Mouse (Mus musculus) MEL (cell line): ENCODE data around the gene Klb. TPM values are rescaled to one million over a fixed set of nuclear protein-coding genes. Genes with fewer than 3 reads are reported as not detected.

Experiments
- DNase-seq: peaks from one replicate; pipeline ENCODE4 v3.0.0; 2011; ENCODE audit warnings: low read depth, low spot score
- H3K27ac ChIP-seq: 2 replicates; pipeline ENCODE4 v1.5.1; 2012; ENCODE audit warnings: low read depth, mild to moderate bottlenecking, control low read depth, low read length, moderate library complexity; ENCODE audit not compliant: control insufficient read depth
- H3K27me3 ChIP-seq, 2 experiments: fragments of 150-350 bp in 1 of 2; sonication (generic) in 1 of 2; 2 replicates each; pipeline ENCODE4 v1.6.1; 2012; ENCODE audit warnings: low read length in 2 of 2, mild to moderate bottlenecking in 2 of 2, improper control_type of control experiment in 1 of 2, moderate library complexity in 1 of 2; ENCODE audit not compliant: insufficient read depth in 2 of 2, control insufficient read depth in 1 of 2
- H3K36me3 ChIP-seq, 2 experiments: 2 replicates each; pipeline ENCODE4 v1.6.1; 2012 to 2014; ENCODE audit warnings: low read length in 2 of 2, improper control_type of control experiment in 1 of 2, inconsistent platforms in 1 of 2, mild to moderate bottlenecking in 1 of 2; ENCODE audit not compliant: insufficient read depth in 2 of 2, control insufficient read depth in 1 of 2
- H3K4me1 ChIP-seq, 2 experiments: fragments of 150-350 bp in 1 of 2; sonication (generic) in 1 of 2; 2 replicates each; pipeline ENCODE4 v1.6.1; 2012; ENCODE audit warnings: low read length in 2 of 2, improper control_type of control experiment in 1 of 2, mild to moderate bottlenecking in 1 of 2; ENCODE audit not compliant: insufficient read depth in 2 of 2, control insufficient read depth in 1 of 2
- H3K4me3 ChIP-seq, 2 experiments: fragments of 150-350 bp in 1 of 2; sonication (generic) in 1 of 2; 2 replicates each; pipeline ENCODE4 v1.5.1; 2012; ENCODE audit warnings: low read depth in 2 of 2, low read length in 2 of 2, mild to moderate bottlenecking in 2 of 2, moderate library complexity in 2 of 2, control low read depth in 1 of 2, improper control_type of control experiment in 1 of 2; ENCODE audit not compliant: control insufficient read depth in 1 of 2, insufficient read depth in 1 of 2
- H3K79me2 ChIP-seq: 2 replicates; pipeline ENCODE4 v1.6.1; 2012; ENCODE audit warnings: mild to moderate bottlenecking, low read length, moderate library complexity; ENCODE audit not compliant: control insufficient read depth, poor library complexity, insufficient read depth
- H3K9ac ChIP-seq: 2 replicates; pipeline ENCODE4 v1.6.1; 2012; ENCODE audit warnings: low read depth, mild to moderate bottlenecking, control low read depth, low read length, moderate library complexity; ENCODE audit not compliant: control insufficient read depth, poor library complexity, severe bottlenecking
- H3K9me3 ChIP-seq: fragments of 150-350 bp; sonication (generic); replicated peaks from 2 replicates; pipeline ENCODE4 v1.6.1; 2012; ENCODE audit warnings: mild to moderate bottlenecking, low read length, improper control_type of control experiment, moderate library complexity; ENCODE audit not compliant: insufficient read depth
- CHD1 ChIP-seq: IDR thresholded peaks from 2 replicates; pipeline ENCODE4 v1.6.1; 2012; ENCODE audit warnings: low read depth, mild to moderate bottlenecking, inconsistent platforms, low read length, improper control_type of control experiment
- CHD2 ChIP-seq: IDR thresholded peaks from 2 replicates; pipeline ENCODE4 v1.6.1; 2011; ENCODE audit warnings: low read length, improper control_type of control experiment
- CTCF ChIP-seq, 3 experiments: IDR thresholded peaks in 2 of 3; conservative IDR thresholded peaks in 1 of 3; 2 replicates each; pipeline ENCODE4 v1.5.1; 2011 to 2012; ENCODE audit warnings: low read length in 3 of 3, low read depth in 2 of 3, mild to moderate bottlenecking in 2 of 3, improper control_type of control experiment in 1 of 3, inconsistent platforms in 1 of 3, mixed read lengths in 1 of 3, moderate library complexity in 1 of 3; ENCODE audit not compliant: control insufficient read depth in 1 of 3, insufficient read depth in 1 of 3, poor library complexity in 1 of 3, severe bottlenecking in 1 of 3
- E2F4 ChIP-seq: IDR thresholded peaks from 2 replicates; pipeline ENCODE4 v1.6.1; 2011; ENCODE audit warnings: low read depth, low read length, improper control_type of control experiment, borderline replicate concordance
- ETS1 ChIP-seq: IDR thresholded peaks from 2 replicates; pipeline ENCODE4 v1.6.1; 2012; ENCODE audit warnings: low read depth, mild to moderate bottlenecking, inconsistent platforms, low read length, improper control_type of control experiment, moderate library complexity
- GABPA ChIP-seq: IDR thresholded peaks from 2 replicates; pipeline ENCODE4 v1.6.1; 2012; ENCODE audit warnings: low read depth, mild to moderate bottlenecking, inconsistent platforms, low read length, improper control_type of control experiment, moderate library complexity
- GATA1 ChIP-seq: IDR thresholded peaks from 2 replicates; pipeline ENCODE4 v1.6.1; 2011; ENCODE audit warnings: low read depth, low read length, improper control_type of control experiment
- HCFC1 ChIP-seq: IDR thresholded peaks from 2 replicates; pipeline ENCODE4 v1.6.1; 2012; ENCODE audit warnings: low read depth, mild to moderate bottlenecking, inconsistent platforms, low read length, improper control_type of control experiment, moderate library complexity
- JUND ChIP-seq: IDR thresholded peaks from 2 replicates; pipeline ENCODE4 v1.6.1; 2011; ENCODE audit warnings: low read depth, mild to moderate bottlenecking, improper control_type of control experiment, low read length
- KAT2A ChIP-seq: conservative IDR thresholded peaks from 2 replicates; pipeline ENCODE4 v1.6.1; 2012; ENCODE audit warnings: low read depth, low read length, improper control_type of control experiment, inconsistent platforms
- MAFK ChIP-seq: IDR thresholded peaks from 2 replicates; pipeline ENCODE4 v1.6.1; 2011; ENCODE audit warnings: low read depth, mild to moderate bottlenecking, low read length, improper control_type of control experiment, borderline replicate concordance
- MAX ChIP-seq: IDR thresholded peaks from 2 replicates; pipeline ENCODE4 v1.6.1; 2011; ENCODE audit warnings: low read length, improper control_type of control experiment
- MAZ ChIP-seq: IDR thresholded peaks from 2 replicates; pipeline ENCODE4 v1.6.1; 2012; ENCODE audit warnings: low read depth, mild to moderate bottlenecking, inconsistent platforms, low read length, improper control_type of control experiment
- MEF2A ChIP-seq: IDR thresholded peaks from 2 replicates; pipeline ENCODE4 v1.6.1; 2014; ENCODE audit warnings: low read depth, mild to moderate bottlenecking, inconsistent platforms, low read length, improper control_type of control experiment; ENCODE audit not compliant: poor library complexity, insufficient replicate concordance, severe bottlenecking; ENCODE audit errors: extremely low read depth
- MXI1 ChIP-seq: IDR thresholded peaks from 2 replicates; pipeline ENCODE4 v1.6.1; 2011; ENCODE audit warnings: mild to moderate bottlenecking, low read depth, low read length, improper control_type of control experiment
- MYC ChIP-seq: IDR thresholded peaks from 2 replicates; pipeline ENCODE4 v1.6.1; 2011; ENCODE audit warnings: low read depth, mild to moderate bottlenecking, low read length, improper control_type of control experiment, moderate library complexity
- NELFE ChIP-seq: IDR thresholded peaks from 2 replicates; pipeline ENCODE4 v1.6.1; 2011; ENCODE audit warnings: low read depth, low read length, improper control_type of control experiment
- NRF1 ChIP-seq: IDR thresholded peaks from 2 replicates; pipeline ENCODE4 v1.6.1; 2014; ENCODE audit warnings: low read depth, mild to moderate bottlenecking, inconsistent platforms, low read length, improper control_type of control experiment, moderate library complexity; ENCODE audit not compliant: poor library complexity, insufficient read depth, severe bottlenecking
- POLR2AphosphoS2 ChIP-seq: IDR thresholded peaks from 2 replicates; pipeline ENCODE4 v1.6.1; 2011; ENCODE audit warnings: low read length, improper control_type of control experiment
- POLR2AphosphoS5 ChIP-seq: IDR thresholded peaks from 2 replicates; pipeline ENCODE4 v1.6.1; 2012; ENCODE audit warnings: low read depth, borderline replicate concordance, mild to moderate bottlenecking, inconsistent platforms, low read length, moderate library complexity, mixed read lengths
- RAD21 ChIP-seq: IDR thresholded peaks from 2 replicates; pipeline ENCODE4 v1.6.1; 2011; ENCODE audit warnings: mild to moderate bottlenecking, low read depth, low read length, improper control_type of control experiment
- RCOR1 ChIP-seq: IDR thresholded peaks from 2 replicates; pipeline ENCODE4 v1.6.1; 2012; ENCODE audit warnings: low read depth, mild to moderate bottlenecking, inconsistent platforms, low read length, improper control_type of control experiment
- SIN3A ChIP-seq: IDR thresholded peaks from 2 replicates; pipeline ENCODE4 v1.6.1; 2012; ENCODE audit warnings: low read length, improper control_type of control experiment, inconsistent platforms
- SMC3 ChIP-seq: IDR thresholded peaks from 2 replicates; pipeline ENCODE4 v1.6.1; 2011; ENCODE audit warnings: low read depth, low read length, improper control_type of control experiment
- TAL1 ChIP-seq: IDR thresholded peaks from 2 replicates; pipeline ENCODE4 v1.6.1; 2012; ENCODE audit warnings: mild to moderate bottlenecking, inconsistent platforms, low read length, moderate library complexity, mixed read lengths
- TBP ChIP-seq: IDR thresholded peaks from 2 replicates; pipeline ENCODE4 v1.8.0; 2011; ENCODE audit warnings: low read depth, low read length, improper control_type of control experiment
- UBTF ChIP-seq: IDR thresholded peaks from 2 replicates; pipeline ENCODE4 v1.6.1; 2012; ENCODE audit warnings: low read depth, mild to moderate bottlenecking, inconsistent platforms, low read length, improper control_type of control experiment, moderate library complexity, borderline replicate concordance; ENCODE audit not compliant: insufficient read depth
- USF1 ChIP-seq: IDR thresholded peaks from 2 replicates; pipeline ENCODE4 v1.6.1; 2014; ENCODE audit warnings: low read depth, mild to moderate bottlenecking, inconsistent platforms, low read length, improper control_type of control experiment, moderate library complexity
- USF2 ChIP-seq, 2 experiments: IDR thresholded peaks; 2 replicates each; pipeline ENCODE4 v1.6.1; 2011 to 2012; ENCODE audit warnings: improper control_type of control experiment in 2 of 2, low read length in 2 of 2, borderline replicate concordance in 1 of 2, inconsistent platforms in 1 of 2, low read depth in 1 of 2, mild to moderate bottlenecking in 1 of 2; ENCODE audit not compliant: insufficient read depth in 1 of 2
- ZKSCAN1 ChIP-seq: IDR thresholded peaks from 2 replicates; pipeline ENCODE4 v1.6.1; 2012; ENCODE audit warnings: low read depth, mild to moderate bottlenecking, inconsistent platforms, low read length, improper control_type of control experiment, moderate library complexity
- ZMIZ1 ChIP-seq: IDR thresholded peaks from 2 replicates; pipeline ENCODE4 v1.6.1; 2012; ENCODE audit warnings: low read depth, mild to moderate bottlenecking, inconsistent platforms, low read length, improper control_type of control experiment, moderate library complexity
- ZNF384 ChIP-seq: IDR thresholded peaks from 2 replicates; pipeline ENCODE4 v1.6.1; 2012; ENCODE audit warnings: low read depth, mild to moderate bottlenecking, inconsistent platforms, low read length, improper control_type of control experiment
- polyA plus RNA-seq, 2 experiments: library from polyadenylated mRNA; stranded (reverse) in 1 of 2; unstranded in 1 of 2; fragments of >175 nt in 1 of 2; fragments of >200 nt in 1 of 2; gene quantifications; 2 replicates each; pipeline versions ENCODE4 v1.2.1 to v1.2.4; 2012; ENCODE audit warnings: low replicate concordance in 2 of 2, low read depth in 1 of 2; ENCODE audit not compliant: insufficient read length in 2 of 2, insufficient read depth in 1 of 2, missing spikeins in 1 of 2
- total RNA-seq: library from RNA; depleted of rRNA; stranded (reverse); fragments of 300-350 nt; gene quantifications from 2 replicates; pipeline ENCODE4 v1.2.3, GENCODE M21; 2012

The Klb gene
- total and polyA plus RNA-seq, 3 experiments: 0.04 TPM; not detected in 2

DNA sequence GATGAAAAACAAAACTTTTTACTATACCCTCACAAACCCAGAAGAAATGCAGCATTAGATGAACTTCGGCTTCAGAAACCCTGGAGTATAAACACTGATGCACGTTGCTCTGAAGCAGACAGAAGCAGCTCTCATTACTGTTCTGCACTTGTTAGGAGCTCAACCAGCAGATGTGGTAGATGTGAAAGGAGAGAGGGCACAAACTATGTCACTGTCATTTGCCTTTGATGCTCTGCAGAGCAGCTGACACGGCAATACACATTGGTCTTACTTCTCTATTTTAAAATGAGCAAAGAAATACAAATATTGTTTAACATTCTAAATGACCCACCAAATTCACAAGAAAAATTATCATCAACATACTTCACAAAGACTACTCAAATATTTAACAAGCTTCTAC, 18.1 kb upstream of the Klb start:
- Histone ChIP-seq H3K27ac (no peak overlapping the region), H3K4me1 (peaks cover 9 to 17% of the 10 kb centered on the region in 2 experiments; a peak in 3 of 4 replicates), H3K9me3 (no peaks in the 10 kb centered on the region), H3K9ac (no peak overlapping the region), H3K36me3 (peaks cover 0 to 20% of the 10 kb centered on the region in 2 experiments; a peak in 3 of 4 replicates), H3K27me3 (no peaks in the 10 kb centered on the region), H3K79me2 (peaks cover 47% of the 10 kb centered on the region), H3K4me3 (no peak overlapping the region)
- no peak for DNase-seq
- TF ChIP-seq RAD21 (no peak), USF1 (no peak), ETS1 (no peak), JUND (no peak)

DNA sequence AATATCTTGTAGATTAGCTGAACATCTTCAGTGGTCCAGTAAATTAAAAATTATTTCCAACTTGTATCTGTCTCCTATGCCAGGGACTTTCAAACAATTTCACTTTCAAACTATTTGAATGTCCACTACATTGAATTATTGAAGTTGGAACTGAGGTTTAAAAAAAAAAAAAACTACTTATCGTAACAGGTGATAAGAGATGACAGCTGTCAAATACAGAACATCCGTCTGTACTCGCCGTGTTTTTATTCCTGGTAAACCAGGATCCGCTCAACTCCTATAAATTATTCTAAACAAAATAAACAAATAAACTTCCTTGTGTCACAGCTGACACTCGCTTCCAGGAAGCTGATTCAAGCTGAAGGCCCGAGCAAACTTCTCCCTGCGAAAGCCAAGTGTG, 13.3 kb upstream of the Klb start:
- peaks cover 27% of the 10 kb centered on the region for H3K79me2 ChIP-seq
- peak overlapping the region; percentile 61 to 80 for H3K4me3 ChIP-seq
- peak overlapping the region; percentile 83 for H3K27ac ChIP-seq
- H3K27me3 ChIP-seq: no peaks in the 10 kb centered on the region
- peaks cover 0 to 12% of the 10 kb centered on the region in 2 experiments; a peak in 2 of 4 replicates for H3K4me1 ChIP-seq
- H3K9me3 ChIP-seq: no peaks in the 10 kb centered on the region
- DNase-seq: no peak
- peak overlapping the region; percentile 94 for H3K9ac ChIP-seq
- peaks cover 0 to 16% of the 10 kb centered on the region in 2 experiments; a peak in 3 of 4 replicates for H3K36me3 ChIP-seq
- TF ChIP-seq MXI1 (peak; percentile 82), ZKSCAN1 (no peak), POLR2AphosphoS2 (no peak), CHD1 (no peak), SIN3A (peak; percentile 97), MAZ (no peak), HCFC1 (no peak), E2F4 (no peak), KAT2A (no peak), NELFE (no peak), USF1 (no peak), RCOR1 (no peak), CTCF (IDR thresholded peaks at IDR 0.05 in 2 of 3, conservative IDR thresholded peaks at IDR 0.05 in 1 of 3; ENCODE audit: control insufficient read depth in 1 of 3, insufficient read depth in 1 of 3, low read depth in 2 of 3, low read length in 3 of 3, poor library complexity in 1 of 3, severe bottlenecking in 1 of 3) (no peak), POLR2AphosphoS5 (no peak), JUND (no peak), MEF2A (no peak), NRF1 (no peak), UBTF (no peak), ZNF384 (peak; percentile 94), CHD2 (no peak), MYC (no peak), SMC3 (no peak), TAL1 (no peak), TBP (no peak), MAX (no peak; the same call in 1 of the 2 replicates), GATA1 (peak; percentile 78), ZMIZ1 (no peak), USF2 (IDR thresholded peaks at IDR 0.05; ENCODE audit: borderline replicate concordance in 1 of 2, insufficient read depth in 1 of 2, low read depth in 1 of 2, low read length in 2 of 2) (no peak), GABPA (no peak), MAFK (no peak)
